Mouse (Mus musculus) neural tube, embryonic 13.5 days (tissue): ENCODE results near the gene Gm20388. TPM values are rescaled to one million over a fixed set of nuclear protein-coding genes. Genes with fewer than 3 reads are reported as not detected.

Source experiments
- ATAC-seq: fragments of 200-750 bp; cut with Nextera tagmentation; 2 replicates; pipeline ENCODE4 v1.8.0; 2017; ENCODE audit warnings: low read depth, mild to moderate bottlenecking, moderate TSS enrichment, moderate library complexity
- H3K27ac ChIP-seq: fragments of 300-500 bp; sonication (generic); replicated peaks from 2 replicates; pipeline ENCODE4 v1.5.1; 2015; ENCODE audit warnings: moderate library complexity, mild to moderate bottlenecking, inconsistent platforms
- H3K27me3 ChIP-seq: fragments of 300-500 bp; sonication (generic); 2 replicates; pipeline ENCODE4 v1.6.1; 2015; ENCODE audit warnings: mild to moderate bottlenecking, inconsistent platforms
- H3K36me3 ChIP-seq: fragments of 300-500 bp; sonication (generic); 2 replicates; pipeline ENCODE4 v1.6.1; 2015; ENCODE audit warnings: mild to moderate bottlenecking, inconsistent platforms
- H3K4me1 ChIP-seq: fragments of 300-500 bp; sonication (generic); replicated peaks from 2 replicates; pipeline ENCODE4 v1.6.1; 2015; ENCODE audit warnings: inconsistent platforms
- H3K4me2 ChIP-seq: fragments of 300-500 bp; sonication (generic); 2 replicates; pipeline ENCODE4 v1.6.1; 2015; ENCODE audit warnings: inconsistent platforms, mild to moderate bottlenecking, moderate library complexity
- H3K4me3 ChIP-seq: fragments of 300-500 bp; sonication (generic); 2 replicates; pipeline ENCODE4 v1.5.1; 2015; ENCODE audit warnings: mild to moderate bottlenecking, inconsistent platforms
- H3K9ac ChIP-seq: fragments of 300-500 bp; sonication (generic); 2 replicates; pipeline ENCODE4 v1.6.1; 2015; ENCODE audit warnings: moderate library complexity, mild to moderate bottlenecking, inconsistent platforms
- H3K9me3 ChIP-seq: fragments of 300-500 bp; sonication (generic); 2 replicates; pipeline ENCODE4 v1.6.1; 2016; ENCODE audit warnings: inconsistent platforms
- whole genome bisulfite sequencing: fragments of 180-500 bp; shearing (Covaris S2); methylation state at CpG from one replicate; pipeline ENCODE4 v1.1.7; 2015; 5-methylcytosine and 5-hydroxymethylcytosine counted together
- polyA plus RNA-seq: library from polyadenylated mRNA; unstranded; fragments of >200 nt; fragmentation: Nextera tagmentation; extraction: Ambion mirVana; gene quantifications from 2 replicates; pipeline ENCODE4 v1.2.1, GENCODE M21; 2015

Gm20388 gene
- polyA plus RNA-seq, 1 experiment from 2014 or later, result 0.27 TPM

DNA sequence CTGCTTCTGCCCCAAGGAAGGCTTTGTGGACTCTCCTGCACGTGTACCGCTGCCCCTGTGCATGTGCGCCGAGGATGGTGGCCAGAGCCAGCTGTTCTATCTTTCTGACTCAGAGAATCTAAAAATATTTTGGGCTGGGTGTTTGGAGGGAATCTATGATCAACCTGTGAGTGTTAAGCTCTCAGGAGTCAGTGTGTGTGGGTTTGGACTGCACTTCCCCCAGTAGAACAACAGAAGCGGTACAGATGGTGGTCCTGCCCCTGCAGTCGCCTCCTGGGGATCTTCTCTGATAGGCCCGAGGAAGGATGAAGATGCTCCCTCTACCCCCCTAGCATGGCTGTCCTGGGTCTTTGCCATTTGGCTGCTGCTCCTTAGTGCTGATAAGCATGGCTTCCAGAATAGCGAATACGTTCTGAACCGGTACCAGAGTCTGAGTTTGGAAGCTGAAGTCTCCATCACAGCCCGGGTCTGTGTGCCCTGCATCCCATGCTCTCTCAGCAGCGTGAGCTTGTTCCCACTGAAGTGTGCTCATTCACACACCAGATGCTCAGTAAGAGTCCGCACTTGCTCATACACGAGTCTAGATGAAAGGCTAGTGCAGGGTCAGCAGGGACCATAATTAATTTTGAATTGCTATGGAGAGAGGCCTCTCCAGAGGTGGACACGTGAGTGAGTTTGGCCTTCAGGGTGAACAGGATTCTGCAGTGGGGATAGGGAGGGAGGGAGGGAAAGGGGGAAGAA is 233.4 kb downstream of the Gm20388 start:
- peaks cover 23% of the 10 kb centered on the region for H3K4me1 ChIP-seq
- no peaks in the 10 kb centered on the region for H3K9me3 ChIP-seq
- H3K36me3 ChIP-seq, result peaks cover 13% of the 10 kb centered on the region; the same call in 1 of the 2 replicates
- no peak overlapping the region for H3K4me3 ChIP-seq
- H3K27me3 ChIP-seq, result no peaks in the 10 kb centered on the region
- ATAC-seq, result peak; percentile 57; the same call in 1 of the 2 replicates
- H3K4me2 ChIP-seq, result no peak overlapping the region
- WGBS, result 59% methylated on average over 15 of the region's 15 CpGs
- H3K9ac ChIP-seq, result peak overlapping the region; percentile 45; the same call in 1 of the 2 replicates
- peak overlapping the region; percentile 75 for H3K27ac ChIP-seq

DNA sequence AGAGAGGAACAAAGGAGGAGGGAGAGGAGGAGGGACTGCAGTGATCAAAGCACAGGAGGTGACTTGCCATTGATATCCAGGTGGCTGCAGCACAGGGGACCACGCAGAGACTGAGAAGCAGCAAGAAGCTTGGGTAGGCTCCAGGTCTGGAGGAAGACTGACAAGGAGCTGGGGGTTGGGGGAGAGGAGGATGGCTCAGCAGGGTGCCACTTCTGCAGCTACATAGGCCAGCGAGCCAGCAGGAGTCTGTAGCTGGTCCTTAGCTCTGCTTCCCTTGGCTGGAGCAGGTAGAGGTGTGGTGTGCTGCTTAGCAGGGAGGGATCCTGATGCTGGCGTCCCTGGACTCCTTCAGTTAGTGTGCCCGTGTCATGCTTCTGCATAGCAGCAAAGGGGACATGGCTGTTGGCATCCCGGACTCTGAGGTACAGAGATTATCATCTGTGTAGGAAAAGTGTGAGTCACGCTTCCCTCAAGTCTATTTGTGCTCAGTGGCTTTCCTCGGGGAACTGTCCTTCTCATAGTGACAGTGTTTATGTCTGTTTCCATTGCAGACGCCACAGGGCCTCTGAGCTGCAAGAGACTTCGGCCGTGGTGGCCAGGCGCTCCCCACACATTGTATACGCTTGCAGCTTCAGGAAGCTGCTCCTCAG is 234.1 kb downstream of the Gm20388 start:
- no peak for ATAC-seq
- Histone ChIP-seq H3K36me3 (peaks cover 13% of the 10 kb centered on the region; the same call in 1 of the 2 replicates), H3K4me2 (no peak overlapping the region), H3K9ac (peak overlapping the region; percentile 45), H3K9me3 (no peaks in the 10 kb centered on the region), H3K4me1 (peaks cover 23% of the 10 kb centered on the region), H3K27me3 (no peaks in the 10 kb centered on the region), H3K4me3 (no peak overlapping the region), H3K27ac (peak overlapping the region; percentile 75)
- WGBS, result 56% methylated on average over 12 of the region's 12 CpGs

DNA sequence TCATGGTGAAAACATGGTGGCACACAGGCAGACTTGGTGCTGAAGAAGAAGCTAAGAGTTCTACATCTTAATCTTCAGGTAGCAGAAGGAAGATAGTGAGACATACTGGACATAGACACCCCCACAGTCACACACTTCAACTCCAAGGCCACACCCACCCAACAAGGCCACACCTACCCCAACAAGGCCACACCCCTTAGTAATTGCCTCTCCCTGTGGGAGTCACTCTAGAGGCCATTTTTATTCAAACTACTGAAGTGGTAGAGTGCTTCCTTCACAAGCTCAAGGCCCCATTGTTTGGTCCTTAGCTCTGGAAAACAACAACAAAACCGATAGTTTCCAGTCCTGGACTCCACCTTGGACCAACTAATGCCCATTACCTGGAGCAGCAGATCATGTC is 235.4 kb downstream of the Gm20388 start:
- no peak overlapping the region for H3K4me2 ChIP-seq
- no peak overlapping the region for H3K9ac ChIP-seq
- no peaks in the 10 kb centered on the region for H3K27me3 ChIP-seq
- no peak overlapping the region for H3K27ac ChIP-seq
- WGBS, result 80% methylated on average over 1 of the region's 1 CpGs
- no peak for ATAC-seq
- peaks cover 23% of the 10 kb centered on the region; the same call in 1 of the 2 replicates for H3K36me3 ChIP-seq
- H3K9me3 ChIP-seq, result no peaks in the 10 kb centered on the region
- peaks cover 27% of the 10 kb centered on the region for H3K4me1 ChIP-seq
- H3K4me3 ChIP-seq, result no peak overlapping the region

DNA sequence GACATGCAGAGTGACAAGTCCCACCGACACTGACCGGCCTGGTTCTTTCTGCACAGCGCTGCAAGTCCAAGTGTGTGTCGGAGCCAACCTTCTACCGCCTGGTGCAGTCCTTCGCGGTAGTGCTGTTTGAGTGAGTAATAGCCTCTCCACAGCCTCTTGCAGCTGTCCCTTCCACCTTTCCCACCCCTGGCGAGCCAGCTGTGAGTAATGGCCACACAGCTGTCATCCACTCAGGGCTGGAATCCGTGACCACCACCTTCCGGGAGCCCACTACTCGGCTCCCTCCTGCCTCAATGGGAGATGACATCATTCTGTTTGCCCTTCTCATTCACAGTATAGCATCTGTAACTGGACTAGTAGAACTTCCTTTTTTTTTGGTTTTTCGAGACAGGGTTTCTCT is 239.4 kb downstream of the Gm20388 start:
- Histone ChIP-seq H3K36me3 (peaks cover 46% of the 10 kb centered on the region), H3K9ac (no peak overlapping the region), H3K4me2 (no peak overlapping the region), H3K4me1 (peaks cover 23% of the 10 kb centered on the region), H3K9me3 (no peaks in the 10 kb centered on the region), H3K4me3 (no peak overlapping the region), H3K27me3 (no peaks in the 10 kb centered on the region), H3K27ac (no peak overlapping the region)
- ATAC-seq, result no peak
- 63% methylated on average over 12 of the region's 12 CpGs for WGBS

DNA sequence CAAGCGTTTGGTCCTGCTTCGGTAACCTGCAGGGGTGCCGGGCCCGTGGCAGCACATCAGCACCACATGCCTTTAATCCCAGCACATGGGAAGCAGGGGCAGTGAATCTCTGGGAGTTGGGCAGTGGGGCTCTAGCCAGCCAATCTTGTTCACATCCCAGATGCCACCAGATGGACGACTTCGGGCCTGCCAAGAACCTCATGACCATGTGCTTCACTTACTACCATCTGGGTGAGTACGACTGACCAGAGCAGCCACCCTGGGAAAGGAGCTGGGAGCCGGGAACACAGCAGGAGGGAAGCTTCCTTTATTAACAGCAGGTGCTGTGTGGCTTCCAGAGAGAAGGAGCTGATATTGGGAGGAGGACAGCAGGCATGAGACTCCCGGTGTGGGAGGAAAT is 240.5 kb downstream of the Gm20388 start:
- Histone ChIP-seq H3K9ac (no peak overlapping the region), H3K36me3 (peaks cover 39% of the 10 kb centered on the region), H3K4me2 (no peak overlapping the region), H3K27me3 (no peaks in the 10 kb centered on the region), H3K9me3 (no peaks in the 10 kb centered on the region), H3K4me1 (peaks cover 21% of the 10 kb centered on the region), H3K4me3 (no peak overlapping the region), H3K27ac (no peak overlapping the region)
- no peak for ATAC-seq
- WGBS, result 72% methylated on average over 9 of the region's 9 CpGs

DNA sequence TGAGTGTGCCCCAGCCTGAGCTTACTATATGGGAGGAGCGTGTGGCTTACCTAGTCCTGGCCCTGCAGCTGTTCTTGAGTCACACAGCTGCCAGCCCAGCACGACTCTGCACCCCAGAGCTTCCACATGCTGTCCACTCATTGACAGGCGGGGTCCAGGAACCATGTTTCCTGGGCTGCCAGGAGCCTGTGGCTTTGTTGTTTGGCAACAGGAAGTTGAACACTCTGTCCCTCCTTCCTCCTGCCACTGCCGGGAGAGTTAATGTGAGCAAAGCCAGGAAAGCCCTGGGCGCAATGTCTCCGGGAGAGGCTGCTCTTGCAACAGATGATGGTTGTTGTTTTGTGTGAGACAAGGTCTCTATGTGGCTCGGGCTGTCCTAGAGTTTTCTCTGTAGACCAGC is 242.0 kb downstream of the Gm20388 start:
- H3K36me3 ChIP-seq, result peaks cover 33% of the 10 kb centered on the region
- 64% methylated on average over 7 of the region's 7 CpGs for WGBS
- no peak overlapping the region for H3K9ac ChIP-seq
- no peaks in the 10 kb centered on the region for H3K27me3 ChIP-seq
- no peak for ATAC-seq
- no peak overlapping the region for H3K27ac ChIP-seq
- no peak overlapping the region for H3K4me3 ChIP-seq
- peaks cover 21% of the 10 kb centered on the region for H3K4me1 ChIP-seq
- H3K4me2 ChIP-seq, result no peak overlapping the region
- no peaks in the 10 kb centered on the region for H3K9me3 ChIP-seq

DNA sequence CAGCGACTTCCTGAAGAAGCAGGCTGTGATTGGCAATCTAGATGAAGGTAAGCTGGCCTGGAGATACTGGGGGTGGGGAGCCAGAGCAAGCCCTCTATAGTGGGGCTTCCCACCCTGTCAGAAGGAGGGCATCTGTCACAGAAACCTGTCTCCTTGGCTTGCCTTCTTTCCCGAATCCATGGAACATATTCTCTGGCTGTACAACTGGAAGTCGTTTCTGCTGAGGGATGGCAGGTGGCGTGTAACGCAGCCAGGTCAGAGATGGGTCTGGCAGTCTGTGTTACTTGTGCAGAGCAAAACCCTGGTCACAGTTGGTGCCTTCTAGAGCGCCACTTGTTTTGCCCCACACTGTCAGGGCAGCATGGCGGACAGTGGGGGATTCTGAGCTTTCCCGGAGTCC is 249.7 kb downstream of the Gm20388 start:
- Histone ChIP-seq H3K4me3 (no peak overlapping the region), H3K4me1 (peaks cover 12% of the 10 kb centered on the region), H3K9me3 (no peaks in the 10 kb centered on the region), H3K4me2 (no peak overlapping the region), H3K36me3 (0 out of 2 replicates have a peak, but pooled peaks cover 14% of the 10 kb centered on the region), H3K27ac (no peak overlapping the region), H3K9ac (no peak overlapping the region), H3K27me3 (no peaks in the 10 kb centered on the region)
- no peak for ATAC-seq
- WGBS, result 80% methylated on average over 8 of the region's 8 CpGs

DNA sequence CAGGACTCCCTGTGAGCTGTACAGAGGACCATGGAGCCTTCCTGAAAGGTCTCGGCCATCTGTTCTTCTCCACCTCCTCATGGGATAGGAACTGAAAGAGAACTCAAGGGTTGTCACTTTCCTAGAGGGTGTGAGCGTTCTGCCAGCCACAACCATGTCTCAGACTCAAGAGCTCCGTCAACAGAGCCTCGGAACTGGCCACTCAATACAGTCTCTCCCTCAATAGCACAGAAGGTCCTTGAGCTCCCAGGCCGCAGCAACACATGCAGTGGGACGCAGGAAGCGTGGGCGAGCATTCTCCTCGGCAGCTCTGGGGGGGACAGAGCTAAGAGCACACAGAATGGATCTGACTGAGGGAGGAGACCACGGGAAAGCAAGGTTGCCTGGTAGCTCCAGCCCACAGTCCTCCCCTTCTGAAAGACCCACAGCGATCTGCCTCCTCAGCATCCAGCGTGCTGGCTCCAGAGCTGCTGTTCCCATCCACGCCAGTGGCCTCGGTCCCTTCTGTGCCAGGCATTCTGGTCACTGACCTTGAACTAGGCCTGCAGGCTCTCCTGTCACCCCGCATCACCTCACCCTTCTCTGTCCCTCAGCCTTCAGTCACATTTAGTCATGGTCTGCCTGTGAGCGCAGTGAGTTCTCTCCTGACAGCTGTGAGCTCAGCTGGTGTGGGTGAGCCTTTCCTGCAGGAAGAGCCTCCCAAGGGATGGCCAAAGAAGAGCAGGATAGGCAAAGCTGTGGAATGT is 251.2 kb downstream of the Gm20388 start:
- Histone ChIP-seq H3K36me3 (0 out of 2 replicates have a peak, but pooled peaks cover 14% of the 10 kb centered on the region), H3K27me3 (no peaks in the 10 kb centered on the region), H3K27ac (no peak overlapping the region), H3K4me3 (no peak overlapping the region), H3K9ac (no peak overlapping the region), H3K4me2 (no peak overlapping the region), H3K4me1 (peaks cover 12% of the 10 kb centered on the region), H3K9me3 (no peaks in the 10 kb centered on the region)
- 82% methylated on average over 16 of the region's 16 CpGs for WGBS
- no peak for ATAC-seq

DNA sequence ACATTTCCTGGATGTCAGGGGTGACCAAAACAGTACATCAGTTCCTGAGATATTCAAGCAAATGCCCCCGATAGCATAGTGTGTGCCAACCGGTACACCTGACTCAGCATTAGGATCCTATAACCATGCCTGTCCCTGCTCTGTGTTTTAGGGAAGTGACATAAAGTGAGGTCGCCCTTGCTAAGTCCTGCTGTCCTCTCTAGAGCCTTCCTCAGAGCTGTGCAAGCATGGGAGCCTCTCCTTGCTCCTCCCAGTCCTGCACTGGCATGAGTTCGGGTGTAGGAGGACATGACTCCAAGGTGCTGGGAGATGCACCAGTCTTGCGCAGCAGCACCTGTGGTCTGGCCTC is 251.7 kb downstream of the Gm20388 start:
- ATAC-seq, result no peak
- Histone ChIP-seq H3K4me3 (no peak overlapping the region), H3K4me1 (peaks cover 16% of the 10 kb centered on the region), H3K27me3 (no peaks in the 10 kb centered on the region; the same call in 1 of the 2 replicates), H3K9ac (no peak overlapping the region), H3K4me2 (no peak overlapping the region), H3K9me3 (no peaks in the 10 kb centered on the region), H3K27ac (no peak overlapping the region), H3K36me3 (0 out of 2 replicates have a peak, but pooled peaks cover 14% of the 10 kb centered on the region)
- WGBS, result 89% methylated on average over 5 of the region's 5 CpGs

DNA sequence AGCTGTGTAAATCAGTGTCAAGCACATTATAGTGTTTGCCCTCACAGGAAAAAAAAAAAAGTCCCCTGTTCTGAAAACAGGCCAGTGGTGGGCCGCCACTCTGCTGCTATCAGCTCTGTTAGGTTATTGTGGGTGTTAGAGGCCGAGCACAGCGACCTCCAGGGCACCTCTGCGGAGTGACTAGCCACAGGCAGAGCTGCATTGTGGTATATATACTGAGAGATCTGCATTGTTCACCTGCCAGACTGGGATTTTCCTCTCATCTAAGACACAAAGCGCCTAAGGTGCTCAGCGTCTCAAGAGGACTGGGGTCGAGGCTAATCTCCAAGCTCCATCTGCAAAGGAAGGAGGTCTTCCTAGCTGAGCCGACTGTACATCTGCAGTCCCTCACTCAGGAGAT is 252.7 kb downstream of the Gm20388 start:
- Histone ChIP-seq H3K27me3 (peaks cover 2% of the 10 kb centered on the region; the same call in 1 of the 2 replicates), H3K36me3 (0 out of 2 replicates have a peak, but pooled peaks cover 14% of the 10 kb centered on the region), H3K9me3 (no peaks in the 10 kb centered on the region), H3K9ac (no peak overlapping the region), H3K4me1 (peaks cover 26% of the 10 kb centered on the region), H3K4me2 (no peak overlapping the region), H3K4me3 (no peak overlapping the region), H3K27ac (no peak overlapping the region)
- ATAC-seq, result no peak
- 75% methylated on average over 8 of the region's 8 CpGs for WGBS

DNA sequence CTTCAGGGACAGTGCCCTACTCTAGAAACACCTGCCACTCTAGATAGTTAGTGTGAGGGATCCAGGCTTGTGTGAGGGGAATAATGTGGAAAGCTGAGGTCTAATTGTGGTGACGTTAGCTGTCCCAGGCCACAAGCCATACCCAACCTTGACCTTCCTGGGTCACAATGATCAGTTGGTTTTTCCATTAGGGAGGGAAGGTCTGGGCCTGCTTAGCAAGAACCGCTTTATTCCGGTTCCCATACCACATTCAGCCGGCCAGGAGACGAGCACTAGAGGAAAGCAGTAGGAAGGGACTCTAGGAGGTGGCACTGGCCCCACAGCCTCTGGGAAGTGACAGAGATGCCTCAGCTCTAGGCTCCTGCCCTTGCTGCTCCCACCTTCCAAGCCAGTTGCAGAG is 253.4 kb downstream of the Gm20388 start:
- 0 out of 2 replicates have a peak, but pooled peaks cover 14% of the 10 kb centered on the region for H3K36me3 ChIP-seq
- 84% methylated on average over 5 of the region's 5 CpGs for WGBS
- no peaks in the 10 kb centered on the region for H3K9me3 ChIP-seq
- no peak overlapping the region for H3K9ac ChIP-seq
- no peak for ATAC-seq
- no peak overlapping the region for H3K4me2 ChIP-seq
- H3K4me1 ChIP-seq, result peaks cover 28% of the 10 kb centered on the region
- H3K27ac ChIP-seq, result no peak overlapping the region
- peaks cover 7% of the 10 kb centered on the region; the same call in 1 of the 2 replicates for H3K27me3 ChIP-seq
- H3K4me3 ChIP-seq, result no peak overlapping the region

DNA sequence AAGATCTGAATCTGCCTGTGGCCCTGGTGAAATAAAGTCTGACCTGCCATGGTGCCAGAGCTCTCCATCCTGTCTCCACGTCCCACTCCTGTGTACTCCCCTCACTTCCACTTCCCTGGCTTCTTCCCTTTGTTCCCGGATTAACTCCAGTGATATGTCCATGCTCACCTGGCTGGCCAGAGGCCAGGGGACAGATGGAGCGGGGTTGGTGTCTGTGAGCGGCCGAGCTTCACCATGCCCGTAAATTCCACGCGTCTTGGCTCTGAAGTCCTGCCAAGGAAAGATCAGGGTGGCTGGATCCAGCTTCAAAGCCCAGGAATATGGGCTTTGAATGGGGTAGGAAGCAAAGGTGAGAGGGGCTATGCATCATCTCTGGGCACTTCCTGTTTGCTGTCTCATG is 256.5 kb downstream of the Gm20388 start:
- WGBS, result 82% methylated on average over 8 of the region's 8 CpGs
- H3K36me3 ChIP-seq, result no peaks in the 10 kb centered on the region
- no peak overlapping the region for H3K4me2 ChIP-seq
- H3K27ac ChIP-seq, result no peak overlapping the region
- H3K9me3 ChIP-seq, result no peaks in the 10 kb centered on the region
- H3K4me1 ChIP-seq, result peaks cover 17% of the 10 kb centered on the region
- peaks cover 7% of the 10 kb centered on the region; the same call in 1 of the 2 replicates for H3K27me3 ChIP-seq
- H3K9ac ChIP-seq, result no peak overlapping the region
- no peak for ATAC-seq
- no peak overlapping the region for H3K4me3 ChIP-seq
